8 mouse cellular contexts compared by ENCODE assay signal in genomic region chr8:46686664-46687336, GRCm38 (mm10). TPM values are rescaled to one million over a fixed set of nuclear protein-coding genes. Genes with fewer than 3 reads are reported as not detected.
DNase-seq lines count a peak whose midpoint lies in the region; ATAC-seq and TF ChIP-seq lines count a peak whose summit lies in the region.

No protein-coding gene starts in this region.

- peak overlapping the region; percentile 99 for H3K27ac ChIP-seq in gastrocnemius, adult 2 months
- peak overlapping the region; percentile 90 for H3K27ac ChIP-seq in hindbrain, postnatal 0 days
- H3K27ac ChIP-seq in left cerebral cortex, adult 2 months, result peak overlapping the region; percentile 98

- H3K27me3 ChIP-seq in hindbrain, postnatal 0 days (ENCODE audit: insufficient read depth, low read length), result no peaks in the 10 kb centered on the region

- H3K4me2 ChIP-seq in hindbrain, postnatal 0 days (ENCODE audit: low read depth, low read length), result peak overlapping the region; percentile 51

- peak overlapping the region; percentile 59 for H3K9ac ChIP-seq in hindbrain, postnatal 0 days (replicated peaks; ENCODE audit: low read length)

- TF ChIP-seq CTCF in gastrocnemius, adult 2 months (IDR thresholded peaks at IDR 0.05), result peak; percentile 72
- peak; percentile 73 for TF ChIP-seq CTCF in hindbrain, postnatal 0 days (IDR thresholded peaks at IDR 0.05; ENCODE audit: low read depth)
- TF ChIP-seq CTCF in left cerebral cortex, adult 2 months (IDR thresholded peaks at IDR 0.05), result peak; percentile 65

- H3K4me1 ChIP-seq in hindbrain, postnatal 0 days (ENCODE audit: insufficient read depth, low read length), result no peaks in the 10 kb centered on the region

- intact Hi-C loops in gastrocnemius, adult 2 months (cut with DNase I), result loop anchor here (2.0 kb wide), 1 partner anchor 54 kb away; no protein-coding TSS in a partner anchor
- intact Hi-C loops in left cerebral cortex, adult 2 months (cut with DNase I), result loop anchor here (1.0 to 5.0 kb wide), 3 partner anchors 53 to 266 kb away; partner anchors contain the start of gene Irf2

- WGBS in hindbrain, postnatal 0 days, result under 1% methylated on average over 19 of the region's 19 CpGs

- peak overlapping the region; percentile 87 for H3K4me3 ChIP-seq in gastrocnemius, adult 2 months
- peak overlapping the region; percentile 48 for H3K4me3 ChIP-seq in hindbrain, postnatal 0 days (ENCODE audit: low read length)
- peak overlapping the region; percentile 65 for H3K4me3 ChIP-seq in left cerebral cortex, adult 2 months

- peak; percentile 100 for ATAC-seq in hindbrain, postnatal 0 days
- peak; percentile 99 for ATAC-seq in megakaryocyte, adult 5-6 weeks (ENCODE audit: poor library complexity, severe bottlenecking)

- no peaks in the 10 kb centered on the region for H3K9me3 ChIP-seq in hindbrain, postnatal 0 days (ENCODE audit: low read length)

- no peaks in the 10 kb centered on the region for H3K36me3 ChIP-seq in hindbrain, postnatal 0 days (ENCODE audit: insufficient read depth, low read length)

- DNase-seq in WW6 (ENCODE audit: low read depth, low spot score), result peak; percentile 86
- DNase-seq in cerebellum, postnatal 4 days (ENCODE audit: low spot score in 2 of 2), result peak; percentile 68 to 87
- peak; percentile 94 for DNase-seq in gastrocnemius, adult 2 months
- peak; percentile 96 for DNase-seq in hindbrain, postnatal 0 days (ENCODE audit: low spot score)
- DNase-seq in left cerebral cortex, adult 2 months (ENCODE audit: extremely low spot score in 1 of 2, low spot score in 2 of 2), result peak; percentile 91 to 92
- peak; percentile 96 to 99 for DNase-seq in right cerebral cortex, adult 2 months (ENCODE audit: low spot score in 2 of 2)
- DNase-seq in urinary bladder, postnatal 14 days (ENCODE audit: low spot score), result peak; percentile 93

RNA-seq across cellular contexts. Expression of gene Irf2, which starts 52.7 kb away (rescaled TPM):
- 10 to 100 TPM; 40.0 to 41.8 TPM for total RNA-seq in gastrocnemius, adult 2 months (2021)
- 3.8 and 4.7 TPM in 2 replicates for total RNA-seq in hindbrain, postnatal 0 days (2014; rRNA removed)
- polyA plus RNA-seq in hindbrain, postnatal 0 days (2015; fragmentation: Nextera tagmentation; extraction: Ambion mirVana), result 11.1 and 12.8 TPM in 2 replicates
- 10 to 100 TPM; 70.7 to 79.6 TPM for total RNA-seq in left cerebral cortex, adult 2 months (2021)
- total RNA-seq in megakaryocyte, adult 5-6 weeks (2015), result 152 and 154 TPM in 2 replicates
- total RNA-seq in megakaryocyte, adult 5-6 weeks (2017), result 37.9 and 77.9 TPM in 2 replicates

Comparison
In these comparisons a context has a peak if more than half of its experiments do, and no peak if none do; other contexts are left out.
1. Peak in every context shown above with its lines: DNase-seq, ATAC-seq, H3K4me3 ChIP-seq and H3K27ac ChIP-seq.